Mouse (Mus musculus) liver, adult 10 weeks (tissue): ENCODE results near the gene Olfr868. TPM values are rescaled to one million over a fixed set of nuclear protein-coding genes. Genes with fewer than 3 reads are reported as not detected.

ENCODE experiments used
- polyA plus RNA-seq: library from polyadenylated mRNA; stranded (reverse); fragments of 350-450 nt; fragmentation: Illumina TruSeq; extraction: RNeasy Lipid Tissue Mini Kit (QIAGEN cat#74804); gene quantifications from one replicate; pipeline ENCODE4 v1.2.3, GENCODE M21; 2014; ENCODE audit warnings: low read depth, low replicate concordance

Gene Olfr868
- polyA plus RNA-seq = not detected

DNA sequence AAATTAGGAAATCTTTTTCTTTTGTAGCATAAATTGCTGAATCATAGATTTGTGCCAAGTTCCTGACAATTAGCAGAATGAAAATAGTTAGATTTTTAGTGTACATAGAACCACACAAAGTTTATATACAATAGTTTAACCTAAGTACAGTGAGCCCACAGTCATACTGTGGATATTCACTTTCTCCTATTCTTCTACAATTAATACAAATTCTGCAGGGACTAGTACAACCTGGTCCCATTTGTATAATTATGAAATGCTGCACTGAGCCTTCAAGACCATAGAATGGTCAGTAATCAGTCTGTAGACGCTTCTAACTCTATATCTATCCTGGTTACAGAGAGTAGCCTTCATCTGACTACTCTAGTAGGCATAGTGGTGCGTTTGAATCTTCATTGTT is at the start of gene Olfr868:
TSS of gene Olfr868 (plus strand) at position 301 of the 400 bp plus-strand sequence.

DNA sequence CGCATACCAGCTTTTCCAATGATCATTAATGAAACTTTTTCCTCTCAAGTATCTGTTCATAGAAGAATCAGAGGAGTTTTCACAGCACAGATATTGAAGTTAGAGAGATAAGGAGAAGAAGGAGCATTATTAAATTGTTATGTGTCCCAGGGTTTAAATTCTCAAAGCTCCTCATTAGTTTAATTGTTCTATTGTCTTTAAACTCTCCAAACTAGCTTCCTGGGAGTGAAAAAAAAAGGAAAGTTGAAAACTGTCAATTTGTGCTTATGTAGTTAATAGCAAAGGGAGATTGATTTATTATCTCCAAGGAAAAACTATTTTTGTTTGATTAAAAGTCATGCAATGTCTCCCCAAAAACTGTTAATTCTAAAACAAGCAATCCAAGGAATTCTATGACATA is 41.0 kb upstream of the Olfr868 start, which contains the start of gene Olfr867:
TSS of gene Olfr867 (minus strand) at position 101 of the 400 bp plus-strand sequence.

GRCm38 (mm10) chr9:20128709-20129108 is 30.3 kb downstream of the Olfr868 start, which contains the start of gene Olfr869:
Gene Olfr869 (plus strand): TSS chr9:20129009.

Other genes with a start within 250 kb of the Olfr868 start
- not detected for gene Olfr860, start 248.9 kb upstream of the Olfr868 start, polyA plus RNA-seq
- gene Olfr862, start 210.6 kb upstream of the Olfr868 start, polyA plus RNA-seq = not detected
- gene Olfr77, start 181.8 kb upstream of the Olfr868 start, polyA plus RNA-seq = not detected
- gene Olfr866, start 70.6 kb upstream of the Olfr868 start, polyA plus RNA-seq = not detected
- gene Olfr867, start 41.1 kb upstream of the Olfr868 start, polyA plus RNA-seq = not detected
- gene Olfr869, start 30.4 kb downstream of the Olfr868 start, polyA plus RNA-seq = not detected
- not detected for gene Olfr870, start 75.4 kb downstream of the Olfr868 start, polyA plus RNA-seq
- not detected for gene Olfr871, start 113.6 kb downstream of the Olfr868 start, polyA plus RNA-seq
- not detected for gene Olfr872, start 138.5 kb downstream of the Olfr868 start, polyA plus RNA-seq
- not detected for gene Olfr39, start 183.7 kb downstream of the Olfr868 start, polyA plus RNA-seq
- not detected for gene Olfr873, start 199.9 kb downstream of the Olfr868 start, polyA plus RNA-seq
- not detected for gene Olfr18, start 237.5 kb downstream of the Olfr868 start, polyA plus RNA-seq